Mouse (Mus musculus) cerebellum, postnatal 25 days (tissue): ENCODE measurements around the gene Mogat2.

Experiments used
- DNase-seq, 2 experiments: peaks; one replicate each; pipeline ENCODE4 v3.0.0; 2021; ENCODE audit warnings: mixed read lengths in 2 of 2

Mogat2 gene

GRCm38 (mm10) chr7:99191411-99191810 is 47.0 kb downstream of the Mogat2 start:
- DNase-seq = no peak

DNA sequence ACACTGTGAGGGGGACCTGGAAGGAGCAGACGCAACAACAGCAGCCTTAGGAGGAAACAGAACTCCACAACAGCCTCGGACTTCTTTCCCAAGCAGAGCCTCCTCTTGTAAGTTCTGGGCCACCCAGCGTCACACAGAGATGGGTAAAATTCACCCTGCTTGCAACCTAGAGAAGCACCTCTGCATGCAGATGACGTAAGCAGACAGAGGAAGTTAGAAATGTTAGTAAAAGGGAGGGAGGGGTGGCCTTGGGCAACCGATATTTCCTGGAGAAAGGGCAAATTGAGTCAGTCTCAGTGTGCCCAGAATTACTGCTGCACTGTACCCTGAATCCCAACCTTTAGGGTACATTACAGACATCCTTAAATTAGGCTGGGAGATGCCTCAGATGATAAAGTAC is 48.5 kb downstream of the Mogat2 start:
- DNase-seq = no peak

- no peak for DNase-seq
Observed at GRCm38 (mm10) chr7:99188630-99189029, 49.8 kb downstream of the Mogat2 start.

DNA sequence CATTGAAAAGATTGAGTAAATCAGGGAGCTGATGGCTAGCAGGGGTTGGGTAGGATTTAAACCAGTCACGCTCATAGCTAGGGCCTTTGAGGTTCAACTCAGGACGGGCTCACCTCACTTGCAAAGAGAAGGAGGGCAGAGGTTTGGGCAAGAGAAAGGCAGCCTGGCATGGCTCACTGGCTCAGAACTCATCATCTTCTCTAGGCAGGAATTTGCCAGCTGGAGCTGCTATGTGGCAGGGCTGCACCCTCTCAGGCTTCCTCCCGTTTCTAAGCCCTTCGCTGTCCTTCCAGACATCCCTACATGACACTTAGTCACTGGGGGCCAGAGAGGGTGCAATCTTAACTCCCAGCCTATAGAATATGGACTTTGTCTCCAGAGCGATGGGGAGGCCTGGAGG is 51.0 kb downstream of the Mogat2 start:
- DNase-seq = no peak

DNA sequence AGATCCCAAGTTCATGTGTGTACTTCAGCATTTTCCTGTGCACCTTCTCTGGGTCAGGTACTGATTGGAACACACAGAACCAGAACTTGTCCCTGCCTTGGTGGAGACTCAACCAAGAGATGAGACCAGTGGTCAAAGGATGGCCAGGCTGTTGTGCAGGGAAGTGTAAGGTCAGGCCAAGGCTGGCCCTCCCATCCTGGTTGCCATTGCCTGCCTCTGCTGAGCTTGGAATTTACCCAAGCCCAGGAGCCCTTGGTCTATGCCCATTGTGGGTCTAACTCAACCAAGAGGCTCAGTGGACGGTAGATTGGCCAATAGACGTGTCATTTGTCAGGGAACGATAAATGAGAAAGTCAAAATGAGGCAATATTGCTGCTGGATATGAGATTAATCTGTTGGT is 53.0 kb downstream of the Mogat2 start:
- DNase-seq = no peak

- no peak for DNase-seq
Observed at GRCm38 (mm10) chr7:99183751-99184150, 54.7 kb downstream of the Mogat2 start.

- DNase-seq = peak; percentile 95 to 97
Observed at GRCm38 (mm10) chr7:99182432-99183172, 55.8 kb downstream of the Mogat2 start, which contains the start of gene Dgat2. Gene Dgat2 (minus strand): TSS chr7:99182719.

DNA sequence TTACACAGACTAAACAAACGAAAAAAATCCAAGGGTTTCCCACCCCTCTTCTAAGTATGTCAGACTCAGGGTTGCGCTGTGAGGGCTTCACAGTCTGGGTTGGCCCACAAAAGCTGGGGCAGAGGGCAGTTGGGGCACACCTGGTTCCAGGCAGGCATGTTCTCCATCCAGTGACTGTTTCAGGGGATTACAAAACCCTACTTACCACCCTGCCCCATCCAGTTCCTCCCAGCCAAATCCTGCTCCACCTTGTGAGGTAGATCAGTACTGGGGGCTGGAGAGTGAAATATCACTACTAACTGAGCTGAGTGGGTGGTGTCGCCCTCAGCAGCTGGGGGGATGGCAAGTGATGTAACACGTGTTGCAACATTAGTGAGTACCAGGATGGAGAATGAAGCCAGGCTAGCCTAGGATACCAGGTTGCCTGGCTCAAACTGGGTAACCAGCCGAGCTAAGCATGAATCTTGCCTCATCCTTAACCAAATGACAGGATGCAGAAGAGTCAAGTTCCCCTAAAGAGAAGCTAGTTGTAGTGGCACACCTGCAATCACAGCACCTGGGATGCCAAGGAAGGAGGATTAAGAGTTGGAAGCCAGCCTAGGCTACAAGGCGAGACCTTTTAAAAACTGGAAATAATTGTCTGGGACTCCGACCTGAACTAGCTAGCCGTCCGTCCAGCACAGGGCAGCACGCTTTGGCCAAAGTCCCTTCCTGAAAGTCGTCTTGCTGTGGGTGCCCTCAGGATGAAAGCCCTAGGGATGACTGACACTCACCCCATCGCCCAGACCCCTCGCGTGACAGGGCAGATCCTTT is 56.6 kb downstream of the Mogat2 start:
- DNase-seq = peak in 1 of 2 experiments; percentile 26

DNA sequence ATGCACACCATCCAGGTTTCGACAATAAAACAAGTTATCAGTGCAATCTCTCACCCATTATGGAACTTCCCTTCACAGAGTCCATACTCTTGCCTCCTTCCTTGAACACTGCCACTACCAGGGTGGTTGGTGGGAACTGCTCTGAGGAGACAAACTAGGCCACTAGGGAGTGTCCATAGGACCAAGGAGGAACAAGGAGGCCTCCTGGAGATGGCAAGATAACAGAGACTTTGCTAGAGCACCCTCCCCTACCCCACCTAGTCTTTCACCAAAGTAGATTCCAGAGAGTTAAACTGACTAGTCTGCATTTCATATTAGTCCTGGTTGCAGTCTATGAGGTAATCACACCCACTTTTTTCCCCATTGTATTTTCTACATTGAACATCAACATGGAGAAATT is 58.3 kb downstream of the Mogat2 start:
- no peak for DNase-seq

DNA sequence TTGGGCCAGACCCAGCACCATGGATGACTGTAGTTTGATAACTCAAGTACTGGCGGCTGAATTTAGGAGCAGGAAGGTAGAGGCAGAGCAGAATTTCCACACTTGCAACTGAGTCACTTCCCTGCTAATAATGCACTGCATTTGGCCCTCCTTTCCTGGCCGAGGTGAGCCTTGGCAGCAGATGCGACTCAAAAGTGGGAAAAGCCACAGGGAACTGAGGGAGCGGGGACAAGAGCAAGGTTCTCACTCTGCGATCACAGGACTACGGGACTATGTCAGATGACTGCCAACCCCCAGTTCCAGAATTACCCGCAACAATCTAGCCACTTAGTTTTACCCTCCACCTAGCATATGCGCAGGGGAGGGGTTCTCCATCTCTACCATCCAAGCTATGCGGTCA is 59.1 kb downstream of the Mogat2 start:
- peak; percentile 27 to 32 for DNase-seq

- DNase-seq = no peak
Observed at GRCm38 (mm10) chr7:99177386-99177785, 61.0 kb downstream of the Mogat2 start.

DNA sequence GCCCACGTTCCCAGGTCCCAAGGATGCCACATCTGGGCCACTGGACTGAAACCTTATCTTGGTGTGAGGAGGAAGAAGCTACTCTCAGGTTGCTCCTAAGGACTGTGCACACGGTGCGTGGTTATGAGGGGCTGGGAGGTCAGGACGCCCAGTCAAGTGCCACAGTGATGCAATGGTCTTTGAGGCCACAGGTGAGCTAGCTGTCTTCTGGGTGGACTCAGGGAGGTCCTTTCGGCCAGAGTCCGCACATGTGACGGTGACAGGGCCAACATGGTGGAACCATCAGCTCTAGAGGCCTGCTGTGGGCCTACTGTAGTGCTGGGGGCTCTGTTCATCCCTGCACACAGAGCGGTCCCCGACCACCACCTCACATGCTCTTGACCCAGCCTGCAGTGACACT is 62.8 kb downstream of the Mogat2 start:
- DNase-seq = no peak

DNA sequence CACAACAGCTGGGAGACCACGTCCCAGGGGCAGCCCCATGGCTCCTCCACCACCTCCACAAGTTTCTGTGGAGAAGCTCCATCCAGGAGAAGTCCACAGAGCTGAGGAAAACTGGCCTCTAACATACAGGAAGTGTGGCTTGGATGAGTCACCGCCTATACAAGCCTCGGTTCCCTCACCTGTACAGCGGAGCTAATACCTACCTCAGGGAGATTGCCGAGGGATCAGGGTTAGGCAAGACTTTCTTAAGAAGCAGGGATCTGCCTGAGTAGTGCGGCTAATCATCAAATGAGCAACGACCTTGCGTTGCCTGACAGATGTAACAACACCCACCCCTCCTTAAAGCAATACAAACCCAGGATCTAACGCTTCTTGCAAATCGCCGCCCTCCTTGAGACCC is 63.3 kb downstream of the Mogat2 start:
- no peak for DNase-seq

GRCm38 (mm10) chr7:99174006-99174405 is 64.4 kb downstream of the Mogat2 start:
- no peak for DNase-seq

DNA sequence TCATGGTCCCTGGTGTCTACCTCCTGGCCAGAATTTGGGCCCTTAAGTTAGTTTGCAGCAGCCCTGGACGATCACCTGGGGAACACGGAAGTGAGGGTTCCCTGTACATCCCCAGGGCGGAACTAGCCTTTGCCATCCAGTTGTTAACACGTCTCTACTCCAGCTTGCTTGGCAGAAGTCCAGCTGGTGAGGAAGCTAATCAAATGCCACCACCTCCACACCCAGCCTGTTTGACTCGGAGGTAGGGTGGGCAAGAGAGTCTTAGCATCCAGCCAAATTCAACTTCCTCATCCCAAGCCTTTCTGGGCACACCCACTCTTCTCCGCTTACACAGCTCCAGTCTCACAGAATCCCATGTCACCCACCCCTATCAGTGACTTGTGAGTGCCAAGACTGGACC is 65.5 kb downstream of the Mogat2 start:
- no peak for DNase-seq

DNA sequence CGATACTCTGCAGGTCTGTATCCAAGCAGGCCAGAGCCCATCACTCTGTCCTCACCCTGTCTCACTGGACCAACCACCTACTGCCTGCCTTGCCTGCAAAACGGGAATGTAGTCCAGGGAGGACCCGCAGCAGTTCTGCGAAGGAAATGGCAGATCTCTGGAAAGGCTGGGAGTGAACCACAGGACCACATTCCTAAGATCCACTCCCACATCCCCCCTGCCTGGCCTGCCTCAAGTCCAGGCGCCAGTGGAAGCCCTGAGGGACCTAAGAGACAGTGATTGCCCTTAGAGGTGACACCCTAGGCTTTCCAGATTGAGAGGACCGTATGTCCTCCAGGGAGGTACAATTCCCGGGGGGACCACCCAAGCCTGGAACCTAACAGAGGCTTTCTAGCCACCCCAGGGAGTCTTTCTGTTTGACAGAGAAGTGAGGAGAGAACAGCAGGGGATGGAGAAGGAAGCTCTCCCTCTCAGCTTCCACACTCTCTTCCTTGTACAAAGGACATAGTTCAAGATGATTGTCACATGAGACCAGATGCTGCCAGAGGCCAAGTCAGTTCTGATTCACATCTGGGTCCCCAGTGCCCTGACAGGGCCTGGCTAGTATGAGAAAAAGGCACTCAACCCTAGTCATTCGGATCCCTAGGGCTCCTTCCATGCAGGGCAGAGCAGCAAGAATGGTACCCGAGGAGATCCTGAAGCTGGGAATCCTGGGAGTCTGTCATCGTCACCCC is 66.5 kb downstream of the Mogat2 start:
- no peak for DNase-seq

GRCm38 (mm10) chr7:99170519-99170918 is 67.9 kb downstream of the Mogat2 start:
- no peak for DNase-seq

DNA sequence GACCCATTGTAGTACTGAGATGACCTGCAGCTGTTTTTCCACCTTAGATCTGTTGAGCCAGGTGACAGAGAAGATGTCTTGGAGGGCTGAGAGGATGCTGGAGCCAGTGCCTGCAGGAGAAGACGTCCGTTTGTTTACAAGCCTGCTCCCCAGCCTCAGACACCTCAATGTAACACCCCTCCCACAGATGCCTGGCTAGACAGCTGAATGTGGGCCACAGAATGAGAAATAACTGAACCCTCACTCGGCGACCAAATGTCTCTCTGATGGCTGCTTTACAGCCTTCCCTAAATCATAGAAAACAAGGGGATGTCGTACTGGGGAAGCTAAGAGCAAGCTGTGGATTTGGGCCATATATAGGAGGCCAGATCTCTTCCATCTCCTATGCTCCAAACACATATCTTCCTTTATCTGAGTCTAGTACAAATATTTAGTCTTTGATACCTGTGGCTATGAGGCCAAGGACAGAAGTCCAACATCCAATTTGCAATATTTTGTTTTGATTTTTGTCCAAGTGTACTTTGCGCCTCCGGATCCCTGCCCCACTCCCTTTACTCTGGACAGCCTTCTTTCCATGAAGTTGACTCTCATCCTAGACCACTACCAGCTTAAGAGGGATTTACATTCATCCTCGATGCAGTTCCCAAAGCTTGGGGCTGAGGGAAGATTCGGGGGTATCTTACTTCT is 68.6 kb downstream of the Mogat2 start:
- no peak for DNase-seq
